Mouse (Mus musculus) bone marrow macrophage, adult 2 months (primary cell): Measurements from ENCODE around the gene Srp68.

Source experiments
- CTCF ChIP-seq: IDR thresholded peaks from 2 replicates; pipeline ENCODE4 v1.5.1; 2012; ENCODE audit warnings: low read depth, mild to moderate bottlenecking, low read length, moderate library complexity
- POLR2A ChIP-seq: IDR thresholded peaks from 2 replicates; pipeline ENCODE4 v1.6.1; 2012; ENCODE audit warnings: mild to moderate bottlenecking, low read depth, low read length, borderline replicate concordance

DNA sequence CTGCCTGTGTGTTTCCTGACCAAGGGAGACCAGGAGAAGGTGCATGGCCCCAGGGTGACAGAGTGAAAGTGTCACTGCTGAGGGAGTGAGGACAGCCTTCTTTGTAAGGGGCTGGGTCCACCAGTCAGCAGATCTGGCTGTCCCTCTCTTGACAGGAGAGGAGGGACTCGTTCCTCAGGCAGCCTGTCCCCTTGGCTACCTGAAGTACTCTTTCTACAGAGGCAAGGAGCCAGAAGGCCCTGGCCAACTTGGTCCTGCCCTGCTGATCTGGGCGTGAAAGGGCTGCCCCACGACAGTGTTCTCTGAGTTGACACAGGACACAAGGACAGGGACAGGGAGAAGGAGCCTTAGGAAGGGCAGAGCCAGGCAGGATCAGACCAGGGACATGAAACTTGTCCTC is 23.0 kb upstream of the Srp68 start:
- TF ChIP-seq CTCF: no peak
- no peak for TF ChIP-seq POLR2A
